Mouse (Mus musculus) embryo, embryonic 10 days (tissue): ENCODE results near the gene Nr1h2.

ENCODE experiments used
- DNase-seq: peaks from one replicate; pipeline ENCODE4 v3.0.0-alpha.2; 2015; ENCODE audit warnings: low spot score

Nr1h2 gene

DNA sequence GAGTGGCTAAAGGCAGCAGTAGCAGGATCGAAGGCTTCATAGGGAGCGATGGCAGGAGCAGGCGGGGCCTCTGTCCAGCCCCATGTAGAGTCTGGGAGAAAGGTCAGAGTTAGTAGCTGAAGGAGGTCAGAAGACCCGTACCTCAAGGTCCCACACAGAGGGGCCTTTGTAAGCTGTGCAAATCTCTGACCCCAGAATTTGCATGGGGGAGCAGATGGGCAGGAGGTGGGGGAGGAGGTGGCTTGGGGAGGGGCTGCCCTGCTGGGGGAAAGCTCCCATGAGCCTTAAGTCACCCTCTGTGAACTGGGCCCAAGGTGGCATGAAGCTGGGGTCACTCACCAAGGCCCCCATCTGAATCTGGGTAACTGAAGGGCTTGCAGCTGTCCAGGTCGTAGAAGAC lies 24.2 kb downstream of the Nr1h2 start:
- DNase-seq, result no peak

DNA sequence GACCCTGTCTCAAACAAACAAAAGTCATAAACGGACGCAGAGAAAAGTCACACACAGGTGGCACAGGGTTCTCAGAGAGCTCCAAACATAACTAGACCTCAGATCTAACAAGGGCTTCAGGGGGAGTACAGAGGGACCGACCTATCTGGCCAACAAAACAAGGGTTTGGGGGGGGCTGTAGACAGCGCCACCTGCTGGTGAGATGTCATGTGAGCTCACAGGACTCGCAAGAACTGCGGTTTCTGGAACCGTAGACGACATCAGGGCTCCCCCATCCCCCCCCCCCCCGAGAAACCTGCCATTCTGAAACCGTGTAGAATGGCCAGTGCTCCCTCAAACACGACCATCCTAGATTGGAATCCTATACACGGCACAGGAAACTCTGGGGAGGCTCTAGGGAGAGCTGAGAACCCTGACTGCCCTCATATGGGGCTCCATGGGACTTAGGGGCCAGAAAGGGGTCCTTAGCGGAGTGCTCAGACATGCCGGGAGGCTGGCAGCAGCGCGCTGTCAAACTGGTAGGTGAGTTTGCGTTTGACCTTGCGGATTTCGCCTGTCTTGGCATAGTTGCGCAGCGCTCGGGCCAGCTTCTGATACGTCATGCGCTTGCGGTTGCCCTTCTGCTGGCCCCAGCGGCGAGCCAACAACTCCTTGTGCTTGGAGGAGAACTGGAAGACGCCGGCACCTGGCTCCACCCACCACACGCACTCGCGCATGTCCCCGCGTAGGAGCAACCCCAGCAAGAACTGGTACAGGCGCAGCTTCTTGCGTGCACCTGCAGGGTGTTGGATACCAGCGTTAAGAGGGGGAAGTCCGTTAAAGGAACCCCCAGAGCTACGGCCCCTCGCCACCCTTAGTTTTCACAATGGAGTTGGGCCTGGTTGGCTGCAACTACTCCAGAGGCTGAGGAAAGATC lies 26.0 kb downstream of the Nr1h2 start:
- peak; percentile 74 for DNase-seq

- no peak for DNase-seq
Observed at GRCm38 (mm10) chr7:44526414-44527154, 27.2 kb downstream of the Nr1h2 start.

DNA sequence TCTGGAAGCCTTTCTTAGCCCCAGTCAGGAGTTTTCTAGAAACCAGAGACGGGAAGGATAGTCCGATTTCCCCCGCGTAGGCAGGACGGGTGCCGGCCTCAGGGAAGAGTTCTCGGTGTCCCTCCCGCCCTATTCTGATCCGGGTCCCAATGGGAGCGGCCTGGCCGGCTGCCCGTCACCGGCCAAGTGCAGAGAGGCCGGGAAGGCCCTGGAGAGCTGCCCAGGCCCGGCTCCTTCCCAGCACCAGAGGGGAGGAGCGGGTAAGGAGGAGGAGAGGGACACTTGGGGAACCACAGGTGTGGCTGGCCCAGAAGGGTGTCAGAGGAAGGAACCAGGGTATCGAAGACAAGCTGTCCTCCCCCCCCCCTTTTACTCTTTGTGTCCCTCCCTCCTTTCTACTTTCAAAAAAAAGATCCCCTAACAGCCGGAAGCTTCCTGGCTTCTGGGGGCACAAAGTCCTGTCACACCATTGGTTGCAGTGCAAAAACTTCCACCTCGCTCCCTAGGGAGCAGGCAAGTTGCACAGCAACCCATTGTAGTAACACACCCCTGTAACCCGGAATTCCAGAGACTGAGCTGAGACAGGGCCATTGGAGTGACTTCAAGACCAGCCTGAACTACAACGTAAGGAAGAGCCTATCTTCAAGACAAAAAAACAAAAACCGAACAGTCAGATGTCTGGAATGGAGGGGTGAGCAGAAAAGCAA lies 28.5 kb downstream of the Nr1h2 start:
- no peak for DNase-seq

GRCm38 (mm10) chr7:44524502-44524901 lies 29.2 kb downstream of the Nr1h2 start, which contains the start of gene Mybpc2:
Gene Mybpc2, minus strand, starts transcription at chr7:44524656.
- no peak for DNase-seq

DNA sequence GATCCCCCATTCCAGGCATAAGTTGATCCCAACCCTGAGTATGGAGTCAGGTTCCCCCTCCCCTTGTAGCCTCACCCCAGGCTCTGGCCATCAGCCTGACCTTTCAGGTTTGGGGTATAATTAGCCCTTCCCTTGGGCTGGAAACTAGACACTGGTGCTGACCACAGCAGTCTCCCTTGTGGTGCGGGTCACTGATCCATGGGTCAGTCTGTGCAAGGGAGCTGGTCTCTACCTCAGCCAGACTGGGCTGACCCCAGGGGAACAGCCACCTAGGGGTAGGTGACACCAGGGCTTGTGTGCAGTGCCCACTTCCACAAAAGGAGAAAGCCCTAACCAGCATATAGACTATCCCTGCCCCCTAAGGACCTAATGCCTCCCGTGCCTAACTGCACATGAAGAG lies 30.7 kb downstream of the Nr1h2 start:
- DNase-seq, result no peak

DNA sequence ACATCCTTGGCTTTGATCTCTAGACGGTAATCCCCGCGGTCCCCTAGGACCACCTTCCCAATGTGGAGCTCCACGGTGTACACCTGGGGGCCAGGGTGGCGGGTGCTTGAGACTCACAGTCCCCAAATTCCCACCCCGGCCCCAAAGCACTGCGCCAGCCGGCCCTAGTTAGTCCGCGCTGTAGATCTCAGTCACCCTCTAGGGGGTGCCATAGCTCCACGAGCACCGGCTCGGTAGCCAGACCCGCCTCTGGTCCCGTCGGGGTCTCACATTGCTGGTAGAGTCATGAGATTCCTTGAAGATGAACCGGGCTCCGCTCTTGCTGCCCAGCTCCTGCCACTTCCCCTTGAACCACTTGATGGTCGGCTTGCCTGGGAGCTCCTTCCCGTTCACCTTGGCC lies 32.0 kb downstream of the Nr1h2 start:
- DNase-seq, result peak; percentile 86

DNA sequence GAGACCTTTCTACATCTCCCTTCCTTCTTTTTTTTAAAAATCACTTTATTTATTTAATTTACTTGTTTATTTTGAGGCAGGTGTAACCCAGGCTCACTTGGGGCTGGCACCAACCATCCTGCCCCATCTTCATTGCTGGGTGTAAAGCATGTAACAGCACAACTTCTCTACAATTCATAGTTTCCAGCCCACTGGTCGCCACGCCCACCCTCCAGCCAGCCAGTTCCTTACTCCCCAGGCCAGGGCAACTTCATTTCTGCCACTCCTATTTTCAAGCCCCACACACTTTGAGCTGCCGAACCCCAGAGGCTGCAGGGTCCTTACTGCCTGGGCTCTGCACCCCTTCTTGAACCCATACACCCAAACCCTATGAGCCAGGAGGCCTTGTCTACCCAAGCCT lies 32.8 kb downstream of the Nr1h2 start:
- DNase-seq, result no peak

GRCm38 (mm10) chr7:44519240-44519913 lies 34.4 kb downstream of the Nr1h2 start:
- DNase-seq, result no peak

- DNase-seq, result no peak
Observed at GRCm38 (mm10) chr7:44507491-44507890, 46.3 kb downstream of the Nr1h2 start.

DNA sequence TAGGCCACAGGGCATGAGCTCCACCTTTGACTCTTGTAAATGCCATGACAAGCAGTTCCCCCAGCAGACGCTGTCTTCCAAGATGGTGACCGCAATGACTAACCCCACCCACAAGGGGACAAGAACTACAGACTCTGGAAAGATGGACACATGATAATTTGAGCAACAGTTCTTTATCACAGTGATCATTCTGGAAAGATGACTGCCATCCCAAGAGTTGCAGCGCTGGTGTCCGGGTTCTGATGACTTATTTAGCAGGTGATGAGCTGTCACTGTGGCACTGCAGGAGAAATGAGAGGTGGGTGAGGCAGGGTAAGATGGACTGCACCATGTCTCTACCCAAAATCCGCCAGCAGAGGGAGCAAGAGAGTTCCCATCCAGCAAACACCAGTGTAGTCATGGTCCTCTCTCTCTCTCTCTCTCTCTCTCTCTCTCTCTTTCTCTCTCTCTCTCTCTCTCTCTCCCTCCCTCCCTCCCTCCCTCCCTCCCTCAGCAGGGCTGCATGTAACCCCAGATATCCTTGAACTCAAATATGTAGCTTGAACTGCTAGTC lies 52.1 kb downstream of the Nr1h2 start:
- peak; percentile 76 for DNase-seq

DNA sequence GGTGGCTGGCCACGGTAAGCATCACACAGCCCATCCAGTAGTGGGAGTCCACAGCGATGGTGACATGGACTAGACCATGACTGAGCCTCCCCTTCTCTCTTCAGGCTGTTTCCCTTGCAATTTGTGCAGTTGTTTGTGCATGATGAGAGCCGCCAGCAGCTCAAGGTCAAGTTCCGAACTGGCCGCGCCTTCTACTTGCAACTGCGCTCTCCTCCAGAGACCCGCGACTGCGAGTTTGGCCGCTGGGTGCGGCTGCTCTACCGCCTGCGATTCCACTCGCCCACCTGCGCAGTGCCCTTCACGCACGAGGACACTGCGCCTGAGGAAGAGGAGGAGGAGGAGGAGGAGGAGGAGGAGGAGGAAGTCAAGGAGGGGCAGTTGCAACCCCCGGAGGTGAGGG lies 53.7 kb downstream of the Nr1h2 start:
- no peak for DNase-seq
